Mouse (Mus musculus) E14TG2a.4 (cell line): ENCODE results near the gene Lnpep.

Experiments
- CTCF ChIP-seq: conservative IDR thresholded peaks from 2 replicates; pipeline ENCODE4 v1.5.1; 2014; ENCODE audit warnings: low read length
- NANOG ChIP-seq: IDR thresholded peaks from 2 replicates; pipeline ENCODE4 v1.6.1; 2014; ENCODE audit warnings: borderline replicate concordance, low read length, mixed read lengths
- POU5F1 ChIP-seq: IDR thresholded peaks from 2 replicates; pipeline ENCODE4 v1.6.1; 2014; ENCODE audit warnings: low read length, borderline replicate concordance

DNA sequence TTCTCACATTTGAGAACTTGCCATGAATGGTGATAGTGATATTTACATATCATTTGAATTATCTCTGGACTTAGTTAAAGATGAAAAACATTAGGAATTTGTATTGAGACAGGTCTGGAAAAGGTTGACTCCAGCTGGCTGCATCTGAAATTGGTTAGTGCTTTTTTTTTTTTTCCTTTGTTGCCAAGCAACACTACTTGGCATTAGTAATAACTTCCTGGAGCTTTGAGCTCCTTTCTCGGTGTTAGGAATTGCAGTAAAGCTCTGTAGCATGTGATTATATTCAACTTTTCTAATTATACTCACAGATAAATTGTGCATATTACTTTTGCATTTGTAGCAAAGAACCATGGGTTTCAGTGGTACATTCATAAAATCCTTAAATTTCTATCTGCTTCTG is 126.0 kb downstream of the Lnpep start:
- TF ChIP-seq CTCF (no peak), NANOG (no peak), POU5F1 (no peak)
